Mouse (Mus musculus): ENCODE measurements at regions not wholly inside any gene's neighbourhood (a gene's known extent, or its start where the extent isn't known, plus 50 kb on each side); places are given as distances from the start of the nearest gene placed in this dataset.
A peak's percentile ranks its signal among the peaks of the same experiment; 100 is the strongest.
"Not testable (repeated sequence)": the region's sequence is repeated elsewhere in the genome, so short reads cannot be mapped to it uniquely, and the experiment has no call there.

DNA sequence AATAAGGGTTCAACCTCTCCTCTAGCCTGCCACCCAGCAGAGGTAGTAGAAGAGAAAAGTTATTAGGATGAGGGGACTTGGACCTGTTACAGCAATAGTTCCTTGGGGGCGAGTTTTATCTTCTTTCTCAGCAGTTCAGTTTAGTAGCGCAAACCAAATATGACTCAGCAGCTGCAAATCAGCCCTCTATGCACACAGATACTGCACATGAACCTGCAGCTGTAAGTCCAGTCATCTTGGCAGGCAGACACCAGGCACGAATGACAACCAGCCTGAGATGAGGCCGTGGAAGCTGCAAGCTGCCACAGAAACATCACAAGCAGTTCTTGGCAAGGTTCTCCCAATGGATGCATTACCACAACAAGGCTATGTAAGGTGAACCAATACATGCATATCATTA lies 327.0 kb upstream of the Akr1e1 start:
- no peak for DNase-seq (ENCODE audit: low spot score in 2 of 2)

DNA sequence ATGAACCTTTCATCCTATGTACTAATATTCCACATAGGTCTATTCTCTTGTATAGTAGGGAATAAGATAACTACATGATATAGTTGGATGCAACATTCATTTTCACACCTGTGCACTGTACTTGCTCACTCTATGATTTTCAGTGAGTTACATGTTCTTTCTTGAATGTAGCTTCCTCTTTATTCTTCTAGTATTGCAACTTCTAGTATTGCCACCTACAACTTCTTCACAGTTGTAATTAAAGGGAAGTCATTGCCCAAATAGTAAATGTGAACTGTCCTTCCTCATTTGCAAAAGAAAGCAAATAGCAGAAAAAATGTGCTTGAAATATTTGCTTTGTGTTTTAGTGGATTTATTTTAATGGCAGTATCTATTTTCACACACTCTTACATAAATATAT lies 330.9 kb upstream of the Akr1e1 start:
- no peak for DNase-seq (ENCODE audit: low spot score in 2 of 2)

DNA sequence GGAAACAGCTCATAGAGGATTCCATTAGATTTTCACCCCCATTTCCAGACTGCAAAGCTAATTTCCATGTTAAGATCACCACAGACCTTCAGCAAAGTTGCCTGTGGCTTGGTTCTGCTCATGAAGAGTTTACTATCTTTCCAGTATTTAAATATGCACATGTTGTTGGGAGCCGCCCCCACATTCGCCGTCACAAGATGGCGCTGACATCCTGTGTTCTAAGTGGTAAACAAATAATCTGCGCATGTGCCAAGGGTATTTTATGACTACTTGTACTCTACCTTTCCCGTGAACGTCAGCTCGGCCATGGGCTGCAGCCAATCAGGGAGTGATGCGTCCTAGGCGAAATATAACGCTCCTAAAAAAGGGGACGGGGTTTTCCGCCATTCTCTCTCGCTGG lies 333.5 kb upstream of the Akr1e1 start:
- peak; percentile 22 to 37 for DNase-seq (ENCODE audit: low spot score in 2 of 2)

DNA sequence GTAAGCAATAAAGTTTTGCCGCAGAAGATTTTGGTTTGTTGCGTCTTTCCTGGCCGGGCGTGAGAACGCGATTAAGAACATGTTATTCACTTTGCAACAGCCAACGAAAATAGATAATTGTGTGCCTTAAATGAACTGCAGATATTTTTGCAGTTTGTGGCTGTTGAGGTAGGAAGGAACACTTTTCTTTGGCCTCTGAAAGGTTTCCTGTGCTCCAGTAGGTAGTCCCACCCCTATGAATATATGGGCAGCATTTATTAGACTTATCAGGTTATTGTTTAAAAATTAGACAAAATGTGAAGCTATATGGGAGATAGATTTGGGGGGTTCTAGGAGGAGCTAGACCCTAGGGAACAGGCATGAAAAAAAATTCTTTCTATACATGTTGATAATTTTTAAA lies 334.1 kb upstream of the Akr1e1 start:
- no peak for DNase-seq (ENCODE audit: low spot score in 2 of 2)

DNA sequence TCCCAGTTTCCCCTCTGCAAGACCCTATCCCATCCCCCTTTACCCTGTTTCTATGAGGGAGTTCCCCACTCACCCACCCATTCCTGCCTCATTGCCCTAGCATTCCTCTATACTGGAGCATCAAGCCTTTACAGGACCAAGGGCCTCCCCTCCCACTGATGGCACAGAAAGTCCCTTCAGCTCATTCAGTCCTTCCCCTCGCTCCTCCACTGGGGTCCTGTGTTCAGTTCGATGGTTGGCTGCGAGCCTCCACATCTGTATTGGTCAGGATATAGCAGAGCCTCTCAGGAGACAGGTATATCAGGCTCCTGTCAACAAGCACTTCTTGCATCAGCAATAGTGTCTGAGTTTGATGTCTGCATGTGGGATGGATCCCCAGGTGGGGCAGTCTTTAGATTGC lies 346.4 kb upstream of the Akr1e1 start:
- DNase-seq (ENCODE audit: low spot score in 2 of 2) = no peak

DNA sequence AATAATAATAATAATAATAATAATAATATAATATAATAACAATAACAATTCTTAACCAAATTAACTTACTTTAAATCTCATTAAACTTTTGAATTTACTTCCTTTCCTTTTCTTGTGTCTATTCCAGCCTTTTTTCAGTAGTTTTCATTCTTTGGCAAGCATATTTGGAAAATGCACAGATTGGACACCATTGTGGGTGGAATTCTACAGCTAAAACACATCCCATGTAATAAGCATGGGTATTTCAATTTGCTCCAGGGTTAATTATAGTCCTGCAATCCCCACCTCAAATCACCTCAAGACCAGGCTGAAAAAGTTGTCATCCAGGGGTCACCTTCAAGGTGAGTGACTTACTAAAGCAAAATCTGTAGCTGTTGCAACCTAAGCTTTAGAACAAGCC lies 355.9 kb upstream of the Akr1e1 start:
- no peak for DNase-seq (ENCODE audit: low spot score in 2 of 2)

DNA sequence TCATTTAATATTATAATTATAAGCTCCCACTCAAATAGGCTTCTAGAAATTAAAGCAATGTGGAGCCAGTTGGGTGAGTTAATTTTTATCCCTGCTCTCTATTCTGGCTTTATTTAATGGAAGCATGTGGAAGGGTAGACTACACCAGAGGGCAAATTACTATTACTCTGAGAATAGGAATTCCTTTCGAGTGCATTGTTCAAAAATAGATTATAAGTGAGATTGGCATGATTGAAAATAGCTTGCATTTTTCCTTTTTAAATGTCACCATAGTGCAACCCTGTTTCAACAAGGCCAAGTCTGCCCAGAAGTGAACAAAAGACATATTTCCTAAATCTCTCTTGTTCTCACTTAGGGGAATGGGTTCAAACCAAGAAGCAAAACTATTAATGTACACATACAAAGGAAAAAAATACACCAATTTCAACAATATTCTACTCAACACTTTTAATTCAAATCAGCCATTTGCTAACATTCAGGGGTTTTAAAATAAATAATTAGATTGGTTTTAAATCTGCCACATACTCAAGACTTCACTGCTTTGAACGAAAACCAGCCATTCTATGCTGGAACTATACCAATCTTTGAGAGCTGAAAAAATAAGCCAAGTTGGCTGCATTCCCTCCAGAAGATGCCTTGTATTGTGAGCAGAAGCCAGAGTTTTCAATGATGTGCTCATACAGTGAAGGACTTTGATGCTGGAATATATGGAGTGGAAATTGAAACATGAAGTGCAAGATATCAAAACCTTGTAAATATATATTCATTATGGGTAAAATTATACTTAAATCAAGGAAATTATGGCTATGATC lies 361.3 kb upstream of the Akr1e1 start:
- DNase-seq (ENCODE audit: low spot score in 2 of 2) = no peak

DNA sequence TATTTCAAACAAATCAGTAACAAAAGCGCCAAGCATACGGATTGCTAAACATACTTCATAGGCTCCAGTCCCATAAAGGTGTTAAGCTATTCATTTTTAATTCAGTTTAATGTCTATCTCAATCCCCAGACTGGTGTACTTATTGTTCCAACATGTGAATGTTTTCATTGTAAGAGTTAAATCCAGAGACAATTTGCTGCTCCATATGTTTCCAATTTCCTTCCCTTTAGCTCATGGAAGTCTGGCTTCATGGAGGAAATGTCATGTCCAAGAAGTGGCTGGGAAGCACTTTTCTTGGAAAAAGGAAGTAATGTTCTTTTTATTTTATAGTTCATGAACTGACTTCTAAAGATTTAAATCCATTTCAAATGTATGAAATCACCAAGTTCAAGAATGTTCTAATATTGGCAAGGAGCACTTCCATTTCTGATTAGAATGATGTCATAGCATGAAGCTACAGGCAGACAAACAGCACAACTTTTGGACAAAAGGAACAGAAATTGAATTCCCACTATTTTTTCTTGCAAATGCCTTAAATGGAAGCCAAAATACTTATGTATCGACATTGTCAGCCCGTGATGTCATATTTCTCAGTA lies 362.6 kb upstream of the Akr1e1 start:
- DNase-seq (ENCODE audit: low spot score in 2 of 2) = no peak

DNA sequence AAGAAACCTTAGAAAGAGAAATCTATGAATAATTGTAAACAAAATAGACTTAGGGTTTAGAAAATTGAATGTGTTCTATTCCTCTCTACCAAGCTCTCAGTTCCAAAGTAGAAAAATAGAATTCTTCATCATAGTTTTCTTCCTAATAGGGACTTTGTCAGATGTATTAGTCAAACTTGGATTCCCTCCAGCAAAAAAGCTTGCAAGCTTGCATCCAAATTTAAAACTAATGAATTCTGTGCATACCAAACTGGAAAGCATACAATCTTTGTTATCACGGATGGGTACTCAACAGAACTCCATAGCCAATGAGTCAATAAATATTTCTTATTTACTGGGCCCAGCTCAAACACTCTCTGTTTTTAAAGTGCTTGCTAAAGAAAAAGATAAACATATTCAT lies 383.9 kb upstream of the Akr1e1 start:
- no peak for DNase-seq (ENCODE audit: low spot score in 2 of 2)

DNA sequence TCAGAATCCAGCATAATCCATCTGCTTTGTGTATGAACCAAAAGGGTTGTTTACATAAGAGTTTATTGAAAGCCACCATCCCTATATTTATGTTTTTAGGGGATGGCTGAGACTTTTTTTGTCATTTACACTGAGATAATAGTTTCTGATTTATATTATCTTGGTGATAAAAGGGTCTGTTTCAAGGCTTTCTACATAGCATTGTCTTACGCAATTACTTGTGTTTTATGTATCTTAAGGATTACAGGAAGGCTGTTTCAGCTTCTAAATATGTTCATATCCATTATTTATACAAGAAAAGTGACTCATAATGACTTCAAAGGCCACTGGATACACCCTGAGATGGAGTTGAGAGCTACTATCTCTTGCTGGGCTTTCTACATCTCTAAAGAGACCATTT lies 399.3 kb upstream of the Akr1e1 start:
- DNase-seq (ENCODE audit: low spot score in 2 of 2) = no peak

DNA sequence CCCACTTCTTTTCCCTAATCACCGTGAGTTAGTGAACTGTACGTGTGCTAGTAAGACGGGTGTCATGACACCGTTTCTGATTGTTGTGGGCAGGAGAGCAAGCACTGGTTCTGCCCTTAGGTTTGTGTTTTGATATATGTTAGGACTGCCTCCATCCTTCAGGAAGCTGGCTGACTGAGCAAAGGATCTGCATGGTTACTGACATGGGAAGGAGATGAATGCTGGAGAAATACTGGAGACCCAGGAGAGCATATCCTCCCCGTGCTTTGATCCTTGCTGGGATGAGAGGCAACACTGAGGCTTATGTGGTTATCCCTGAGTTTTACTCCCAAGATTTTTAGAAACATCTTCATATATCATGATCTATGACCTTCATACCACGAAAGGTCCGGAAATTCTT lies 413.5 kb upstream of the Akr1e1 start:
- no peak for DNase-seq (ENCODE audit: low spot score in 2 of 2)

DNA sequence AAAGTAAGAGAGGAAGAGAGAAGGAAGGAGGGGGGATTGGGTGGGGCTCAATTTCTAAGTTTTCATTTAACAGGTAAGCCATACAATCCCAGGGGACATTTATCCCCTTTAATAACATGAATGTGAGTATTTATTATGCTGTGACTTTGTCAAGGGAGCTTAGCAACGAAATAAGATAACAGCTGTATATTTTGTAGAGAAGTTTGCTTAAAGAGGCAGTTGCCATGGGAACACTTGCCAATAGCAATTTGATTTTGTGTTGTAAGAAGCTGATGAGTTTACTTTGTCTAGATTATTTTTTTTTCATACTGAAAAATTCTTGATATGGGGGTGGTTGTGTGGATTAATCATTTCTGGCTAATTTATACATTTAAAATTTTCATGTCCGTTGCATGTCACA lies 450.9 kb upstream of the Akr1e1 start:
- DNase-seq (ENCODE audit: low spot score in 2 of 2) = no peak

DNA sequence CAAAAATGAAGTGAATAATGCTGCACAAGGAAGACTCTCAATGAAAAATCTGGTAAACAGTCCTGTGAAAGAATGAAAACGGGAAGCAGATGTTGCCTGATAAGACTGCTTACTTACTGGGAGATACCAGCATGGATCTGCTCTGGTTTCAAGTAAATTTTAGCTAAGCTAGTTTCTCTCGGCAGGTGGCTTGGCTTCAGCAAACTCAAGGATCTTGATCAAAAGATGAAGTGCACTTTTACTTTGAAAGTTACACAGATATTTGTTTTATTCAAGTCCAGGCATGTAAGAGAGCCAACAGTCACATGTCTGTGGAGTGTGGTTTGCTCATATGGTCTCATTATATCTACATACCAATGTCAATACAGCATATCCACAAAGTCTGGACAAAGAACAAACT lies 451.5 kb upstream of the Akr1e1 start:
- DNase-seq (ENCODE audit: low spot score in 2 of 2) = no peak

DNA sequence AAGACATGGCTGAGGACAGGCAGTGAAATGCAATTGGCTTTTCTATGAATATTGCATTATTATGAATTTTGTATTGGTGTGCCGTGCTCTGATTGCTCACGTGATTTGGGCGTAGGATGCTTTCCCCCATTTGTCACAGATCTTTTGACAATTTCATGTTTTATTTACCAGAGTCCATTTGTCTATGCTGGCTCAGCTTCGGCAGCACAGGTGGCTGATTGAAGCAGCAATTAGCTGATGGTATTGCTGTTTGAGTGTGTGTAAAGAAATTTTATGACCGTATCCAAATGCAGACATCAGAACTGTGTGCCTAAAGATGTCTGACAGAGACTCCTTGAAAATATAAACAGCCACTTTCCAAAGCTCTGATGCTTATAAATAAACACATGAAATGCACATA lies 498.5 kb upstream of the Akr1e1 start:
- no peak for DNase-seq (ENCODE audit: low spot score in 2 of 2)

DNA sequence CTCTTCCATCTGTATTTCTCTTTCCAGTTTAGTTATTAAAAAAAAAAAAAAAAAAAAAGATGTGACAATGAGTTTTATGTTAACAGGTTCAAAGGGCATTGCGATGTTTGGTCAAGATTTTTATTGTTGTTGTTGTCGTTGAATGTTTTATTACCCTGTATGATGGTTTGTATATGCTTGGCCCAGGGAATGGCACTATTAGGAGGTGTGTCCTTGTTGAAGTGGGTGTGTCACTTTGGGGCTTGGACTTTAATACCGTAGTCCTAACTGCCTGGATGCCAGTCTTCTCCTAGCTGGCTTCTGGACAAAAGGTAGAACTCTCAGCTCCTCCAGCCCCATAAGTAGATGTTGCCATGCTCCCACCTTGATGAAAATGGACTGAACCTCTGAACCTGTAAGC lies 545.9 kb upstream of the Akr1e1 start:
- DNase-seq (ENCODE audit: low spot score in 2 of 2) = no peak

DNA sequence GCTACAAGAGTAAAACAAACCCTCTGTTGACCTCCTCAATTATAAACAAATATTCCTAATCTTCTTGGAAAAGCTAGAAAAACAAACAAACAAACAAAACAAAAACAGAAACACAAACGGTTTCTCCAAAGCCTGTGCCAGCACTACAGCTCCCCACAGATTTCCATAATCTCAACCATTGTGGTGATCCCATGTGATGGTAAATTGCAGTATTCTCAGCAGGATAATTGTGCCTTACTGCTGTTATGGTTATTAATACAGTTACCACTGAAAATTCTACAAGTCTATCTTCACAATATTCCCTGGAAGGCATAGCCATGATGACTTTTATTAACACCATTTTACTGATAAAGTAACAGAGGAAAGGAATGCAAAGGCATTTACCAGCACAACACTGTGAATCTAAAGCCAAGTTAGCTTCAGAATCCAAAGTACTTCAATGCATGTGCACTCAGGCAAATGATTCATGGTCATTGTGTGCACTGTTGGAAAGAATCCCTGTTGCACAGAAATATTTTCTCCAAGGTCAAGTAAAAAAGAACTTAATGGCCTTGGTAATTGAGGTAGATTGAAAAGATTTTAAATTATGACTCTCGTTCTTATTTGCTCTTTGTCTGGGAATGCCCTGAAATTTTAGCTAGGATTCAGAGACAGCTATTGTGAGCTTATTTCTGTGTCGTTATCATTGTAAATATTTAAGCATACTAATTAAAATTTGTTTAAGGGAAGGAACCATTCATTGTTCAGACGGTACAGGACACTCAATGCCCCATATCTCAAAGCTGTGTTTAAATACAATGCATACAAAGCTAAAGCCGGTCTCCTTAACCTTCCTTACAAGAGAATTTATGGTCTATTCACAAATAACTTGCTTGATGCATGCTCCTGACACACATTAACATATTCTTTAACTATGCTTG lies 551.1 kb upstream of the Akr1e1 start:
- no peak for DNase-seq (ENCODE audit: low spot score in 2 of 2)

DNA sequence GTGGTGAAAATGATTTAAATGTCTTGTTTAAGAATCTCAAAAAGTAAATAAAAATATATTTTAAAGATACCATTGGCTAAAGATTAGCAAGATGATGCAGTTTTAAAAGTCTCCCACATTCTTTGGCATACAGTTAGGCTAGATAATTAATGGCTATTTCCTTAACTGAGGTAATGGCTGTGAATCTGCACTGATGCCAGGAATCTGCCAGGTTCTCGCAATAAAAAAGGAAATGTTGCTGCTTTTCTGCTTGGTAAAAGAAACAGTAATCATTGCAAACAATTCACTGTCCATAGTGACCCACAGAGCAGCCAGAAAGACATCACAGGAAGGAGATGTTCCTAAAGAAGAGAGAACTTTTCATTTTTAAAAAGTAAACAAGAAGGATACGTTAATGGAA lies 557.7 kb upstream of the Akr1e1 start:
- DNase-seq (ENCODE audit: low spot score in 2 of 2) = no peak

DNA sequence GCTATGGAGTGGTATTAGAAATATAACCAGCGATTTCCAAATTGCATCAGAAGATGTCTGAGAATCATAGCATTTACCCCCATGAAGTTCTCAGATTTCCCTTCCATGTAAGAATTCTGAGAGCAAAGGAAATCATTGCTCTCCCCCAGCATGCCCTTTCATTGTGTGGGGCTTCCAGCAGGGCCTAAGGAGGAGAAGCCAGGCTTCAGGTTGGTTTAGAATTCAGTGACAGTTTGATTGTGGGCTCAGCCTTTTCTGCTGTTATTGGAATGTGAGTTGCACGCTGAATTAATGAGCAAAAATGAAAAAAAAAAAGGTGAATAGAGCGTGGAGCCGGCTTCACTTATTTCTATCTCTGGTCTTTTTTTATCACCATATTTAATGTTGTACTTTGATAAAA lies 570.0 kb upstream of the Akr1e1 start:
- no peak for DNase-seq (ENCODE audit: low spot score in 2 of 2)

DNA sequence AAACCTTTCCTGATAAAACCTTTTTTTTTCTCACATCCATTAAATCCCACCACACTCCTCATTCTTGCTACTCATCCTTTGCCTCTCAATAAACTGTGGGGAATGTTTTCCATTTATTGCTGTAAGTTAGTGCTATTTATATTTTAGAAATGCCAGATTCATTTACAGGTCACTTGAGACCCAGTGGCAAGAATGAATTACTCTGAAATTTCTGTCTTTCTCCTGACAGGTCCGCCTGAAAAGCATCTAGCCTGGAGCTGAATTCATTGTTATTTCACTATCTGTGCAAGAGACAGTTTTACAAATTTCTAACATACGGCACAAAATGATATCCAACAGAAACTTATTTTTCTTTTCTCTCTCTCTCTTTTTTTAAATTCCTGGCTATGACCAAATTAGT lies 570.6 kb upstream of the Akr1e1 start:
- DNase-seq (ENCODE audit: low spot score in 2 of 2) = no peak

DNA sequence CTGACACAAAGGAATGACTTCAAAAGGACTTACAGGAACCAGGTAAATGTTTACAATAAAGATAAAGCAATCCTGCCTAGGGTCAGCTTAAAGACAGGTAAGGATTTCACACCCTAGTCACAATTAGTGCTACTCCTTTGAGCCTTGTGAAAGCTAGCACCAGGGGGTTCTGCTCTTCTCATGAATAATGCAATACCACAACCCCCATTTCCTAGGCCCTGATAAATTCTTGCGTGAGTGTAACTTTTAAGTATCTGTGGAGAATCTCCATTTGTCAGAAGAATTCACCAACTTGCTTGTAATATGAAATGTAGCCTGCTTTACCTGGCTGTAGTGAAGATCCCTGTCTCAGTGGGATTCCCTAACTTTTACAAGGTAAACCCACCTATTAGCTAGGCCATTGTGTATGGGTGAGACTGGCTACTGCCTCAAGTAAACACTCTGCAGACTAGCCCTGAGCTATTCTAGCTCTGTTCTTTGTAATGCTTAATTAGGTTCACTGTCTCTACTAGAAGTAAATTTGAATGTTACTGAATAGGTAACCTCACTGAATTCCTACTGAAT lies 576.3 kb upstream of the Akr1e1 start:
- not testable (repeated sequence) for DNase-seq (ENCODE audit: low spot score in 2 of 2)

DNA sequence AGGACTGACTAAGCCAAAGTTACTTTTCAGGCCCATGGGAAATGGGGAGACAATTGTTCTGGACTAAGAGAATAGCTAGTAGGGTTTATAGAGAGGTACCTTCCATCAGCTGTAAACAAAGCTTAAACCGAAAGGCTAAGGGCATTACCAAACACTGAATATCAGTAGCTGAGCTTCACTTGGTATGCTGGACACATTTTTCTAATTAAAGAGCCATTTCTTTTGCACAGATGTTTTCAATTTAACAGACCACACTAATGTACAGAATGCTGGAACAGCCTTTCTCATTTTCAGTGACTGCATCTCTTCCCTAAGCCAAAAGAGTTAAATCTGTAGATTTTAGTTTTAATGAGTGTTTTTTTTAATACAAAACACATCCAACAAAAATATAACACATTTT lies 593.8 kb upstream of the Akr1e1 start:
- DNase-seq (ENCODE audit: low spot score in 2 of 2) = no peak

DNA sequence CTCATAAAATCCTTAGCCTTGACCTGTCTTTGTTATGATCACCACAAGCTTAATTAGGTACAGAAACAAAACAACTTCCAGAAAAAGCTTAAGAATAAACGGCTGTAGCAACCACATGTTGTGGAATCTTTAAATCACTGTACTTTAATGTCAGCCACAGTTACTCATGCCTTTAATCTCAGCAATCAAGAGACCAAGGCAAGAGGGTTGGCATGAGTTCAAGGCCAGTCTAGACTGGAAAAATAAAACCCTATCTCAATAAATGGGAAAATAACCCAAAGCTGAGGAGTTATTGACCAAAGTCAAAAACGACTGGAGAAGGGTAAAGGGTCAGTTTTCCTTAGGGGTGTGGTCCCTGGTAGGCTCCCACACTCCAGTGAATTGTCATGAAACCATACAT lies 595.2 kb upstream of the Akr1e1 start:
- DNase-seq (ENCODE audit: low spot score in 2 of 2) = no peak
